Mouse (Mus musculus) heart, adult 11 months (tissue): Measurements from ENCODE around the gene Ppan.

ENCODE experiments used
- DNase-seq: peaks from one replicate; pipeline ENCODE4 v3.0.0; 2022

Ppan gene

GRCm38 (mm10) chr9:20887704-20888385 is at the start of gene Ppan:
Gene Ppan, plus strand, starts transcription at chr9:20888175.
- DNase-seq: peak; percentile 100

DNA sequence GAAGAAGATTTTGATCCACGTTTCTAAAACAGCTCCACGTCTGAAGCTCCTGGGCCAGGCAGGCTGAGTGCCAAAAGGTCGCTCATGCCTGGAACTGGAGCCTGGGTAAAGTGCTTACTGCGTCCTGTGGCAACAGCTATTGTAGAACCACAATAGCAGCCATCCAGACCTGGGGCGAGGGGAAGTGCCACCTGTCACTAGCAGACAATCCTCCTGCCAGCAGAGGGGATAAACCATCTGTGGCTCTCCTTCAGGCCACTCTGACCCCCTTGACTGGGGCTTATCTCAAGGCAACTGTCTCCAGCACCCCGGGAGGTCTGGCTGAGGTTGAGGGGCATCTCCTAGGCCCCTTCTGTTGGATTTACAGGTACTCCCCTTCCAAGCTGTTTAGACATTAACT is 49.0 kb upstream of the Ppan start:
- DNase-seq: no peak

GRCm38 (mm10) chr9:20842211-20842610 is 45.8 kb upstream of the Ppan start:
- DNase-seq: no peak

DNA sequence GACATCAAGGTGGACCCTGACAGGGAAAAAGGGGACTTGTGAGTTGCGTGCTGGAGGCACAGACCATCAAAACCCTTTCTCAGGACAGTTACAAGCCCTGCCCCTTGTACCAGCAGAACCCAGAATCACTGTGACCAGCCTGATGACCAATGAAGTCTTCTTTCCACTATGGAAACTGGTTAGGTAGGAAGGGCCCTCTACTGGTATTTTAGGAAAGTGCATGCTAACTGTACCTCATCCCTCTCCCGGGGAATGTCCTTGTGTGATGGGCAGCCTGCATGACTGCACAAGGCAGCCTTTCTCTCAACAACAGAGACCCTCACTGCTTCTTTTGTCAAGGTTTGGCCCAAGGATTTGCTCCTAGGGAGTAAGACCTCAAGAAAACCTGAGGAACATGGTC is 45.3 kb upstream of the Ppan start:
- no peak for DNase-seq

GRCm38 (mm10) chr9:20850179-20850578 is 37.8 kb upstream of the Ppan start:
- DNase-seq: no peak

- DNase-seq: no peak
Observed at GRCm38 (mm10) chr9:20857131-20857530, 30.8 kb upstream of the Ppan start.

DNA sequence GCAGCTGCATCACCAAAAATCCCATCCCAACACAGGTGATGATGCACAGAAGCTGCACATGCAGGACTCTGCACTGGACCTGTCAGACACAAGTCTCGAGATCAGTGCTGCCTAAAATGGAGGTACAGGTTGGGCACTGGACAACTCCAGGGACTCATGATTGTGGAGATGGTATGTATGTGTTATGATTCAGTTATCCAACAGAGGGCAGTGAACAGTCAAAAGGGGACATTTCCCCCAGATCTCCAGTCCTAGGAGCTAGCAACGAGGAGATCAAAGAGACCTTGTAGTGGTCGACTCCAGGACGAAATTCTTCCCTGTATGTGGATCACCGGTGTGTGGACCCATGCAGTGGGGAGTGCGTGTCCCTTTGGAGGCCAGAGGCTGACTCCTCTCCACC is 28.0 kb upstream of the Ppan start:
- DNase-seq: no peak

DNA sequence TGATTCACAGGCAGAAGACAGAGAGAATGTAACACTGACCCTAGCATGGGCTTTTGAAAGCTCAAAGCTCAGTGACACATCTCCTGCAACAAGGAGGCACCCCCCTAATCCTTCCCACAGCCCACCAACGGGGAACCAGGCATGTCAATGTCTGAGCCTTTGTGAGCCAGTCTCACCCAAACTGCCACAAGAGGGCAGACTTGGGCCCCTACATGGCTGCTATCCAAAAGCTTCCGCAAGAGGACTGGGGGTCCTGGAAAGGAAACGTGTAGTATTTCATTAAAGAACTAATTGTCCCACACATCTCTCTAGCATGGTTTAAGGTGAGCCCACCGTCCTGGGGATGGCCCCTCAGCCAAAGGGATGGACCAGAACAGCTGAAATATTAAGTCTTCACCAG is 26.2 kb upstream of the Ppan start:
- DNase-seq: no peak

DNA sequence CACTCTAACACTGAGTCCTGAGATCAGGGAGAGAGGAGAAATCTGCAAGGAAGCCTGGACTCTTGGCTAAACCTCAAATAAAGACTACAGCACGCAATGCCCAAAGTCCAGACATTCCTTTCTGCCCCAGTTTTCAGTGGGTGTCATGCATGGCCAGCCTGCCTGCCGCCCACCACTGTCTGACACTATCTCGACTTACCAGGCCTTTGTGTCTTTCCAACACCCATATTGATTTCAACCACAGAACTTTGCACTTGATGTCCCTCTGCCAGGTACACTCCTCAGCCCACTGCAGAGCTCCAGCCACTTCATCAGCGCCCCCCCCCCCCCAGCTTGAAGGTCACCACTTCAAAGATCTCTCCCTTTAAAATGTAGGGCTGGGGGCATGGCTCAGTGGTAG is 25.8 kb upstream of the Ppan start:
- DNase-seq: no peak

DNA sequence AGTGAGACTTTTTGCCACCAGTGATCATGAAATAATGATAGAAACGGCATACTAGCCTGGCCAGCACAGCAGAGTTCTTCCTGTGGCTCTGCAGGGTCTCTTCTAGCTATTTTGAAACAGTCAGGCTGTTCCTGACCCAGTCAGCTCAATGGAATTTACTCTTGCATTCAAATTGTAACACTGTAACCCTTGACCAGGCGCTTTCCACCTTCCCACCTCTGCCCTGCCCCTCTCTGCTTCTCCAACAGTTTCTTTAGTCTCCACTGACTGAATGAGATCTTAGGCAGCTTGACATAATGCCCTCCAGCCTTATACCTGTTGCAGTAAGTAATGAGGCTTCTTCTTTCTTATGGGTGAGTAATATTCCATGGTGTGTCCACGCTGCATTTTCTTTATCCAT is 21.1 kb upstream of the Ppan start:
- DNase-seq: no peak

GRCm38 (mm10) chr9:20868448-20869001 is 19.4 kb upstream of the Ppan start, which contains the start of gene A230050P20Rik:
Gene A230050P20Rik, plus strand, starts transcription at chr9:20868642.
- peak; percentile 97 for DNase-seq

DNA sequence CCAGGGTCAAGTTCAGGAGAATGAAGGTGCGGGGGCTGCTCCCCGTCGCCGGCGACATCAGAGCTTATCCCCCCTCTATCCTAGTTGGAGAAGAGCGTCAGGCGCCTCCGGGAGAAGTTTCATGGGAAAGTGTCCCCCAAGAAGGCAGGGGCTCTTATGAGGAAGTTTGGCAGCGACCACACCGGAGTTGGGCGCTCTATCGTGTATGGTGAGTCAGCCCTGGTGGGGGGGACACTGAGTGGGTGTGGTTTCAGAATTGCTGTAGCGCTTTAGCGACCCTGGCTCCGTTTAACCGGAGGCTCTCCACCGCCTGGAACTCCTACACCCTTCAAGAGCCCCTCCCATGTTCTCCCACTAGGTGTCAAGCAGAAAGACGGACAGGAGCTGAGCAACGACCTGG is 18.7 kb upstream of the Ppan start:
- peak; percentile 94 for DNase-seq

DNA sequence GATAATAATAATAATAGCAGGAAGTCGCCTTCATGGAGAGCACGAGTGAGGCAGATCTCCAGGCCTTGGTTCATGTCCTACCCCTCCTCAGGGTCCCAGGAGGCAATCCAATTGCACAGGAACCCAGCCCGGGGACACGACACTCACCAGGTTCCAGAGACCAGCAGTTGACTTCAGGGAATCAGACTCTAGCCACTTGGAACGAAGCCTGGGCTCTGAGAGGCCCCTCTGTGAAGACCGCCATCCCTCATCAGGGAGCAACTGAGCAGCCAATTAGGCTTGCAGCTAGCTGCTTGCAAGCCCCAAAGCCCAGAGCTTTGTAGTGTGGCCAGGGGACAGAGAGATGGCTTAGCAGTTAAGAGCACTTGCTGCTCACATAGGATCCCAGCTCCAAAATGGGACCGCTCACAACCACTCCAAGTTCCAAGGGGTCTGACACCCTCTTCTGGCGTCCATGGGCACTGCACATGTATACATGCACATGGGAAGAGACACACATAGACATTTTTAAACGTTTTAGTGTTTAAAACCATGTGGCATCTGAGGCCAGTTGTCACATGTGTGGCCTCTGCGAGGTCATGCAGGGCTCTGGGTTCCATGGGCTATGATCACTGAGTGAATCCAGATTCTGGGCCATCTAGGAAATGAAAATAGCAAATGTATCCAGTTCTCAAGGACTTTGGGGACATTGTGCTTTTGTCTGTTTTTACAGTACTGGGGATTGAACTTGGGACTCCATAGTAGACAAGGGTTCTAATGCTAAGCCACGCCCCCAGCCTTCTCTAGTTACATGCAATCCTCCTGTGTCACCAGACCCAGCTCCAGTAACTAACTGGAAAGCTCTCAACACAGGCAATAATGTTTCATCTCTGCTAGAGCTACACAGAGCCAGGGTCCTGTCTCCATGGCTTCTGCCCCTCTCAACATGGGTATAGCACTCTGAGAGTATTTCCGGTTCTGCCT is 17.5 kb upstream of the Ppan start:
- peak; percentile 92 for DNase-seq

- DNase-seq: peak; percentile 92
Observed at GRCm38 (mm10) chr9:20872991-20873390, 15.0 kb upstream of the Ppan start.

DNA sequence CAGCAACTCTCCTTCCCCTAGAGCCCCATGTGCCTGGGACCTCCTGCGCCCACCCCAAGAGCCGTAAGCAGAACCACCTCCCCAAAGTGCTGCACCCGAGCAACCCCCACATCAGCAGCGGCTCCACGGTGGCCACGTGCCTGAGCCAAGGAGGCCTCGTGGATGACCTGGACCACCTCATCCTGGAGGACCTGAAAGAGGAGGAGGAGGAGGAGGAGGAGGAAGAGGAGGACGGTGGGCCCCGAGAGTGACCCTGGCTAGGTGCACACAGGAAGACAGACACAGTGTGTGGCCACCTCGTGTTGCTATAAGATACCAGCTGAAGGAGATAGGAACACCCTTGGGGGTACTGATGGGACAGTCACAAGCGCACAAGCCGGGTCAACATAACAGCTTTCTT is 14.5 kb upstream of the Ppan start:
- DNase-seq: peak; percentile 92

- DNase-seq: peak; percentile 93
Observed at GRCm38 (mm10) chr9:20875021-20875790, 12.8 kb upstream of the Ppan start.

- DNase-seq: peak; percentile 92
Observed at GRCm38 (mm10) chr9:20876318-20877117, 11.5 kb upstream of the Ppan start.

- DNase-seq: peak; percentile 91
Observed at GRCm38 (mm10) chr9:20877118-20878040, 10.6 kb upstream of the Ppan start.

DNA sequence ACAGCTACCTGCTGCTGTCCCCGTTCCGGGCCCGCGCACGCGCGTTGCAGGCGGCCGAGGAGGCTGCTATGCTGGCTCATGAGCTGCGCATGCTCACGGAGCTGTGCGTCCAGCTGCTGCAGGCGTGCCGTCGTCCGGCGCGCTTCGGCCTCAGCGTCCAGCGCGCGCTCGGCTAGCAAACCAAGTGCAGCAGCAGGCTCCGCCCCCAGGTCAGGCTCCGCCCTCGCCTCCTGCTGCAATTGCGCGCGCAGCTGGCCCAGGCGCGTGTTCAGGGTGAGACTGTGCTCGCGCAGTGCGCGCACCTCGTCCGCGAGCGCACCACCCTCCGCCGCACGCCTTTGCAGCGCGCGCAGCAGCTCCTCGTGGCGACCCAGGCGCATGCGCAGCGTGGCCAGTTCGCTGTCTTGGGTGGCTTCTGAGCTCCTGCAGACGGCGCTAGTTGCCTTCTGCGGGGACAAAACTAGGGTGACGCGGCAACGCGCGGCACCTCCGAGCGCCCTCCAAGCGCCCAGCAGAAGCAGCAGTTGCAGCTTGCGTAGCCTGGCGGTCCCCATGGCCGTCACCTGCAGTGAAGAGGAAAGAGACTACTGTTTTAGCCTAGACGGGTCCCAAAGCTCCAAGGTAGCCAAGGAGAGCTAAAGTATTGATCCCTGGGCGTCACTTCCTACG is 9.8 kb upstream of the Ppan start:
- peak; percentile 100 for DNase-seq

DNA sequence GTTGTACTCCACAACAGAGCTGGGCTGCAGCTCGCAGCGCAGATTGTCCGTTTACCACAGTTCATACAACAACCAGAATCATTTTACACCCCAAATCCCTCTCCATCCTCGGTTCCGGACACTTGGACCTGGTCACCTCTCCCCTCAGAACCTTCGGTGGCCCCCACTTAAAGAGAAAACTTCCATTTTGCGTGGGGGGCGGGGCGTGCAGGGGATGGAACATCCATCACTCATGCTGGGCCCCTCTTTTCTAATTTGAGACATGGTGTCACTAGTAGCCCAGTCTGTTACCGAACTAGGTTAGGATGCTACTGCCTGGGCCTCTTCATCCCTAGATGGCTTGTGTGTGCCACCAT is 9.3 kb upstream of the Ppan start:
- DNase-seq: no peak
